Mouse (Mus musculus) mesoderm, embryonic 11.5 days (tissue): ENCODE measurements around the gene Abcc5.

Experiments used
- DNase-seq: peaks from one replicate; pipeline ENCODE4 v3.0.0-alpha.2; 2012; ENCODE audit warnings: low read depth, low spot score

Gene Abcc5

GRCm38 (mm10) chr16:20359643-20360295 lies 66.4 kb downstream of the Abcc5 start:
- DNase-seq = no peak

DNA sequence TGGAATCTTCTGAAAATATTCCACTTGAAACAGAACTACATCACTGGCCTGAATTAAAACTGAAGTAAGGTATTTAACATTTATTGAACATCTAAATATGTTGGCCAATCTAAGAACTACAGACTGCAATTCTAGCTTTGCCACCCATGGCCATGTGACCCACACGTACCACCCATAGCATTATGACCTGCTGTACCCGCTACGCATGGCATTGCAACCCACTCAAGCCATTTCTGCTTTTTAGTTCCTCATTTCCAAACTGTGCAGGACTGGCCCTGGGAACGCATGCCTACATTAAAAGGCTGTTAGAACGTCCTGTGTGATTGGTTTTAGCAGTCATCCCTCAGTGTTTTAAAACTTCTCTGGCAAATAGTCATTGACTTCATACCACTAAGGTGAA lies 68.4 kb downstream of the Abcc5 start:
- no peak for DNase-seq

DNA sequence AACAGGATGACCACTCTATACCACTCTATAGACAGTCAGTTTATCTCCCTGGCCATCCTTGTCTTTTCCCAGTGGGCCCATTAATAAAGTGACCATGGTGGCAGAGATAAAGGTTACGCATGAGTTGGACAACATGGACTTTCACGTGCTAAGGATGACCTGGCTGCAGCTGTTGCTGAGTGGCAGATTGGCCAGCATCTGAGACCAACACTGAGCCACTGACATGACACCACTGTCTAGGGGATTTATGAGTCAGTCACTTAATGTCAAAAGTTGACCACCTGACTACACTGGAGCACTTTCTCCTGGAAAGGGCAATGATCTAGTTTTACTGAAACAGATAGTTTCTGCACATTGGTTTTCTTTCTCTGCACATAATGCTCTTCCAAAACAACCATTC lies 71.4 kb downstream of the Abcc5 start:
- no peak for DNase-seq

DNA sequence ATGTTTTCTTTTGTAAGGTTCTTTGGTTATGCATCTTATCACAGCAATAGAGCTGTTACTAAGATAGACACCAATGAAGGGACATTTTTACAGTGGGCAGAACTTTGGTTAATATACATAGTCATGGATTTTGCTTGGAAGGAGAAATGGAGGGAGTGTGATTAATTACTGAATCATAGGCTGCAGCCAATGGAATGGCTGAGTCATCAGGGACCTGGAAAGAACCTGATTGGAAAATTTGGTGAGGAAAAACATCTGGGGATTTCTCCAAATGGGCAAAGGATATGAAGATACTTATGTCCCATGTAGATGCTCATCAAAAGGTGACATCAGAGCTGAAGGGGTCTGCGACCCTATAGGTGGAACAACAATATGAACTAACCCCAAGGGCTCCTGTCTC lies 72.2 kb downstream of the Abcc5 start:
- no peak for DNase-seq

DNA sequence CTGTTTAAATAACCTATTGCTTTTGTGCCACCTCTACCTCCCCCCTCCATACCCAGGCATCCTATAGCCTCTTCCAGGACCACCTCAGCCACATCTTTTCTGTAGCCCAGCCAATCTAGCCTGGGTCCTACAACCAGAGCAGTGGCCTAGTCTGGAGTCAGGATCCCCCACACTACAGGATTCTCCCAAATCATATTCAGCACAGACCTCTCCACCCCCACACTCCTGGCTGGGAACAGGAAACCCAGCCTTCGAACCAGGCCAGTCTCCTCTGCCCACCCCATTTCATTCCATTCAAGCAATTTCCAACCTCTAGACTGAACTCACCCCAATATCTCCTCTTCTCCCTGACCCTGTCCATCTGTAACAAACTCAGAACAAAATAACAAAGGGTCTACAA lies 80.7 kb downstream of the Abcc5 start:
- no peak for DNase-seq

DNA sequence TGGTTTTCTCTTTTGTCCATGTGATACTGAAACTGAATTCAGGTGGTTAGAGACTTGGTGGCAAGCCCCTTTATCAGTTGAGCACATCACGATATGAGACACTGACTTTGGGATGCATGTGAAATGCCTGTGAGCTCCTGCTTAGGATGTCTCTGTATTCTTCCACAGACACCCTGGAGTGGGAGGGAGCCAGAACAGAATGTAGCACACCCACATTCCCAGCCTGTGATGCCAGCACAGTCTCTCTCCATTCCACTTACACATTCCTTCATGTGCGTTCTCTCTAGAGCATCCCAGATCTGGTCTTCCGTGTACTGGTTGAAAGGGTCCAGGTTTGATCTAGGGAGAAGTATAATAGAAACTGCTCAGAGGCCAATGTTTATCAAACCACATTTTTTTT lies 87.6 kb downstream of the Abcc5 start:
- DNase-seq = no peak

GRCm38 (mm10) chr16:20334918-20335317 lies 91.3 kb downstream of the Abcc5 start:
- no peak for DNase-seq

GRCm38 (mm10) chr16:20328306-20328705 lies 97.9 kb downstream of the Abcc5 start:
- DNase-seq = no peak

DNA sequence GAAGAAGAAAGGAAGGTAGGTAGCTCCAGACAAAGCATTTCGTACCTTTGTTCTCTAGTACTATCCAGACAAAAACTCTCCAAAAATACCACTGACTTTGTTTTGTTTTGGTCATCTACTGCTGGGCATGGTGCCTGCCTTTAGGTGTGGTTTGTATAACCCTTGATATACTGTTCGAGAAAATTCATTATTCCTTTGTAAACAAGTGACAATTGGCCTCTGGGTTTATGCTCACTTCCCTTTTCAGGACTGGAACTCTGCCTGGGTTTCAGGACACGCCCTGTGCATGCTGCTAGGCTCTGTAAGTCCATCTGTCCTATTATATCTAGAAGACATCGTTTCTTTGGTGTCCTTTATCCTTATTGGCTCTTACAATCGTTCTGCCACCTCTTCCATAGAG lies 100.9 kb downstream of the Abcc5 start, which contains the start of gene Cyp2ab1:
Gene Cyp2ab1, minus strand, starts transcription at position 119 of the 400 bp plus-strand sequence.
- no peak for DNase-seq

- DNase-seq = no peak
Observed at GRCm38 (mm10) chr16:20323907-20324306, 102.3 kb downstream of the Abcc5 start.

DNA sequence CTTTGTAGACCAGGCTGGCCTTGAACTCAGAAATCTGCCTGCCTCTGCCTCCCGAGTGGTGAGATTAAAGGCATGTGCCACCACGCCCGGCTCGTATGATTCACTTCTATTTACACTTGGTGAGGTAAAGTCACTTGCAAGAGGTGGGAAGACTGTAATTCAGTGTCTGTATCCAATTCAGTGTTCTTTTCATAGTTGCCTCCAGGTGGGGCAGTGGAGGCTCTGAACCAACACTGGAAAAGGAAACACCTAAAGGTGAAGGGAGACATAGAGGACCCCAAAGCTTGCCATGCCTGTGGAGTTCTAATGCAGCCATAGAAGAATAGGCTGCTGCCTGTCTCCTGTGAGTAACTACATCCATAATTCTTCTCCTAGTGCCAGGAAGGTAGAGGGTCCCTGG lies 103.9 kb downstream of the Abcc5 start:
- DNase-seq = no peak

GRCm38 (mm10) chr16:20316770-20317169 lies 109.4 kb downstream of the Abcc5 start:
- no peak for DNase-seq

DNA sequence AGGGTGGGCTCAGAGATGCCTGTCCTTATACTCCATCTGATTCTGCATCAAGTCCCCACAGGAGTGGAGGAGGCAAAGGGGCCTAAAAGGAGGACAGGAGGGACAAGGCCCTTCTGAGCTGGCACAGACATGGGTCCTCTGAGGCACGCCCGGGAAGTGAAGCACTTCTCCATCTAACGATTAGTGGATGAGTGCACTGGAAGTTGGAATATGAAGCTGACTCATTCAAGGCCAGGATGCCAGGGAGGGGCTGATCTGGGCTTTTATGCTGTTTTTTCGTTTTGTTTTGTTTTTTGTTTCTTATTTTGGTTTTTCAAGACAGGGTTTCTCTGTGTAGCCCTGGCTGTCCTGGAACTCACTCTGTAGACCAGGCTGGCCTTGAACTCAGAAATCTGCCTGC lies 110.9 kb downstream of the Abcc5 start:
- no peak for DNase-seq

DNA sequence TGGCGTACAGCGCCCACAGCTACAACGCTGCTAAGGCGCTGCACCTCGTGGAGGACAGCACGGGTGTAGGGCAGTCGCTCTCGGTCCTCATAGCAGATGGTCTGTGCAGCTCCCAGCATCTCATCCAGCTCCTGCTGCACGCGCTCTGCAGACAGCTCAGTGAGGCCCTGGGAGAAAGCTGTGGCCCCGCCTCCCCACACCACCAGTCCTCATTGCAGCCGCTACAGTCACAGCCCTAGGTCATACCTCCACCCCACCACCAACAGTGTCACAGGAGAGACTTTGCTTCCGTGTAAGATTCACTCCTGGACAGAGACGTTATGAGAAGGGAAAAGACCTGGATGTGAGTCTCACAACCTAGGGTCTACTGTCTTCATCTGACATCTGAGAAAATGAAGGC lies 113.9 kb downstream of the Abcc5 start:
- DNase-seq = no peak

DNA sequence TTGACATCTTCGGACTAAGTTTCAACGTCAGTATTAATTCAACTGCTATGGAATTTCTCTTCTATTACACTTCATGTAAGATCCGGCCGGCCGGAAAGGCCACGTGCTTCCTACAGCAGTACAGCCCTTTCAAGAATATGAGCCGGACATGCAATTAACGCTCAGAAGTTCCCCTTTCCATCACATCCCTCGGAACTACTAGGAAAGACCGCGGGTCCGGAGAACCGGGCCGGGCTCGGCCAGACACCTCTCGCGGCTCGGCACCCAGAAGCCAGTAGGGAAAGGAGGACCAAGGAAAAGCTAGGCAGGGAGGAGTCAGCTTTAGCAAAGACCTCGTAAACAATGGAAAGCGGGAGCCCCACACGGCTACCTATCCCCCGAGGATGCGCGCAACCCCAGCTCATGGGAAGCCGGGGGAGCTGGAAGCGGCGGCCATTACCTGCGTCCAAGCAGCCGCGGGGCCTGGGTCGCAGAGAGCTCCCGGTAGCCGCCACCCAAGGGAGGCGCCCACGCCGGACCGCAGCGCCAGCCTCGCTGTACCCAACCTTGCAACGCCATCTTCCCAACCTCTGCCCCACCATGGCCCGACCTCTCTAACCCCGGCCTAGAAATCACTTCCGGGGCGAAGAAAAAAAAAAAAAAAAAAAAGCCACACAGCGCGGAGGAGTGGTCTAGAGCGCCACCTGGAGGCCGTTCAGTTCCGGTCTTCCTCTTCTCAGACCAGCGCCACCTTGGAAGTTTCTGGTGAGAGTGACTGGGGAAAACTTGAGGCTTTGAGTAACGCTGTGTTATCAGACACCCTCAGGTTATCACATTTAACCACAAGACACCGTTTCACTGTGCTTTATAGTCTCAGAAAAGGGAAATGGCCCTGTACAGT lies 124.2 kb downstream of the Abcc5 start, which contains the start of gene Parl:
Gene Parl, minus strand, starts transcription at position 618 of the 880 bp plus-strand sequence.
- DNase-seq = peak; percentile 94

DNA sequence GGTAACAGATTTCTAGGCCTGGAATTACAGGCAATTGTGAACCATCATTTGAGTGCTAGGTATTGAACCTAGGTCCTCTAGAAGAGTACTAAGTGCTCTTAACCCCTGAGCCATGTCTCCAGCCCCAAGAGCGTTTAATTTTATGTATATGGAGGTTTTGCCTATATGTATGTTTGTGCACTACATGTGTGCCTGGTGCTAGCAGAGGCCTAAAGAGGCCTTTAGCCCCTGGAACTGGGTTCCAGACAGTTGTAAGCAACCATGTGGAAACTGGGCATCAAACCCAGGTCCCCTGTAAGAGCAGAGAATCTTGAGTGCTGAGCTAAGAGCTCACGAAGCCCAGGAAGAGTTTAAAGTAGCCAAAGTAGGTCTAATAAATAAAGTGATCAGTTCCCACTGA lies 126.1 kb downstream of the Abcc5 start:
- DNase-seq = no peak
